Mouse (Mus musculus) neural tube, embryonic 12.5 days (tissue): ENCODE measurements around the gene Mogs. TPM values are rescaled to one million over a fixed set of nuclear protein-coding genes. Genes with fewer than 3 reads are reported as not detected.
"Not testable (repeated sequence)": the region's sequence is repeated elsewhere in the genome, so short reads cannot be mapped to it uniquely, and the experiment has no call there.

Experiments used
- ATAC-seq: fragments of 200-750 bp; cut with Nextera tagmentation; 2 replicates; pipeline ENCODE4 v1.8.0; 2017; ENCODE audit warnings: low read depth, mild to moderate bottlenecking, moderate TSS enrichment, moderate library complexity; ENCODE audit not compliant: low FRiP score
- H3K27ac ChIP-seq: fragments of 300-500 bp; sonication (generic); 2 replicates; pipeline ENCODE4 v1.5.1; 2016
- H3K27me3 ChIP-seq: fragments of 300-500 bp; sonication (generic); replicated peaks from 2 replicates; pipeline ENCODE4 v1.6.1; 2016; ENCODE audit warnings: mild to moderate bottlenecking
- H3K36me3 ChIP-seq: fragments of 300-500 bp; sonication (generic); 2 replicates; pipeline ENCODE4 v1.6.1; 2016; ENCODE audit warnings: mild to moderate bottlenecking
- H3K4me1 ChIP-seq: fragments of 300-500 bp; sonication (generic); 2 replicates; pipeline ENCODE4 v1.6.1; 2016
- H3K4me2 ChIP-seq: fragments of 300-500 bp; sonication (generic); replicated peaks from 2 replicates; pipeline ENCODE4 v1.6.1; 2016; ENCODE audit warnings: mild to moderate bottlenecking
- H3K4me3 ChIP-seq: fragments of 300-500 bp; sonication (generic); 2 replicates; pipeline ENCODE4 v1.5.1; 2016
- H3K9ac ChIP-seq: fragments of 300-500 bp; sonication (generic); 2 replicates; pipeline ENCODE4 v1.6.1; 2016; ENCODE audit warnings: mild to moderate bottlenecking
- H3K9me3 ChIP-seq: fragments of 300-500 bp; sonication (generic); 2 replicates; pipeline ENCODE4 v1.6.1; 2016; ENCODE audit warnings: mild to moderate bottlenecking
- WGBS: fragments of 180-500 bp; shearing (Covaris S2); methylation state at CpG from one replicate; pipeline ENCODE4 v1.1.7; 2016; 5-methylcytosine and 5-hydroxymethylcytosine counted together
- polyA plus RNA-seq: library from polyadenylated mRNA; unstranded; fragments of >200 nt; fragmentation: Nextera tagmentation; extraction: Ambion mirVana; gene quantifications from 2 replicates; pipeline ENCODE4 v1.2.1, GENCODE M21; 2016

Gene Mogs
- polyA plus RNA-seq, 1 experiment from 2014 or later = 39.4 TPM

DNA sequence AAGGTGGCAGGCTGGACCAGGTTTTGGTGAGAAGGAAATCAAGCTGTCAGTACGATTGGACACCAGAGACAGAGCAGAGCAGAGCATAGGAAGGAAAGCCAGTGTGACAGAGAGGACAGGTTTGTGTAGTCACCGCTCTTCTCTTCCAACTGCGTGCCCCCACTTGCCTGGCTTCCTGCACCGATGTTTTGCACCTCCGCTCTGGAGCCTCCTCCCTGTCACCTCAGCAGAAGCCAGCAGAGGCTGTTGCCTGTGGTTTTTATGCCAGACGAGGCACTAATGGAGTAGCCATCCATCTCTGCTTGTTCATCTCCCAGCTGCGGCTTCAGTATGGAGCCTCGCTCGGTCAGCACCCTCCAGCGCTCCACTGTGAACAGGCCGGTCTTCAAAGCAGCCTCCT lies 27.6 kb downstream of the Mogs start:
- peaks cover 12% of the 10 kb centered on the region for H3K36me3 ChIP-seq
- no peaks in the 10 kb centered on the region for H3K27me3 ChIP-seq
- no peak overlapping the region for H3K4me3 ChIP-seq
- H3K4me2 ChIP-seq = peak overlapping the region; percentile 73
- WGBS = 52% methylated on average over 11 of the region's 11 CpGs
- peaks cover 32% of the 10 kb centered on the region for H3K4me1 ChIP-seq
- H3K9ac ChIP-seq = no peak overlapping the region
- H3K27ac ChIP-seq = no peak overlapping the region
- no peaks in the 10 kb centered on the region for H3K9me3 ChIP-seq
- peak; percentile 15; the same call in 1 of the 2 replicates for ATAC-seq

DNA sequence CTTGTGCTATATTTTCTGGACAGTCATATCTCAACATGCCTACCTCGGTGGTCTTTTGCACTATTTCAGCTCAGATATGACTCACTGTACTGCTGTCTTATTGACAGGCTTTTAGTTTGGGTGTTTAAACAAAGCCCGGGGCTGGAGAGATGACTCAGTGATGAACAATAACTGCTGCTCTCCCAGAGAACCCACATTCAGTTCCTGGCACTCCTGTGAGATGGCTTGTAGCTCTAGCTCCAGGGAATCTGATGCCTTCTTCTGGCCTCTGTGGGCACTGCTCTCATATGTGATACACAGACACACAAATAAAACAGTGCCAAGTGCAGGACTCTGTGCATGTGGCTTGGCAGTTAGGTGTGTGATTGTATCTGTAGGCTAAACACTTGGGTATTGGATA lies 29.9 kb downstream of the Mogs start:
- H3K4me2 ChIP-seq = no peak overlapping the region
- no peak for ATAC-seq
- H3K4me3 ChIP-seq = no peak overlapping the region
- 85% methylated on average over 2 of the region's 2 CpGs for WGBS
- peaks cover 33% of the 10 kb centered on the region for H3K36me3 ChIP-seq
- H3K4me1 ChIP-seq = peaks cover 21% of the 10 kb centered on the region
- H3K27ac ChIP-seq = no peak overlapping the region
- no peak overlapping the region for H3K9ac ChIP-seq
- no peaks in the 10 kb centered on the region for H3K9me3 ChIP-seq
- no peaks in the 10 kb centered on the region for H3K27me3 ChIP-seq

DNA sequence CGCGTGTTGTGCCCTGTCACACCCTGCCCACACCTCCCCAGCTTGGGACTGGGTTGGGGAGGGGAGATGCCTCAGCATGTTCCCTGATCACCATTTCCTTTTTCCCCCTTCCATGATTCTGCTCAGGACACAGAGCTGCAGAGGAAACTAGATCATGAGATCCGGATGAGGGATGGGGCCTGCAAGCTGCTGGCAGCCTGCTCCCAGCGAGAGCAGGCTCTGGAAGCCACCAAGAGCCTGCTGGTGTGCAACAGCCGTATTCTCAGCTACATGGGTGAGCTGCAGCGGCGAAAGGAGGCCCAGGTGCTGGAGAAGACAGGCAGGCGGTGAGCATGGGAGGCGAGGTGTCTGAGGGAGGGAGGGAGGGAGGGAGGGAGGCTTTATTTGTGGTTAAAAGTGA lies 30.5 kb downstream of the Mogs start:
- peaks cover 39% of the 10 kb centered on the region for H3K36me3 ChIP-seq
- H3K9ac ChIP-seq = no peak overlapping the region
- no peak overlapping the region for H3K4me2 ChIP-seq
- no peak overlapping the region for H3K27ac ChIP-seq
- WGBS = 83% methylated on average over 9 of the region's 9 CpGs
- H3K27me3 ChIP-seq = no peaks in the 10 kb centered on the region
- no peaks in the 10 kb centered on the region for H3K9me3 ChIP-seq
- no peak for ATAC-seq
- H3K4me1 ChIP-seq = peaks cover 21% of the 10 kb centered on the region
- no peak overlapping the region for H3K4me3 ChIP-seq

DNA sequence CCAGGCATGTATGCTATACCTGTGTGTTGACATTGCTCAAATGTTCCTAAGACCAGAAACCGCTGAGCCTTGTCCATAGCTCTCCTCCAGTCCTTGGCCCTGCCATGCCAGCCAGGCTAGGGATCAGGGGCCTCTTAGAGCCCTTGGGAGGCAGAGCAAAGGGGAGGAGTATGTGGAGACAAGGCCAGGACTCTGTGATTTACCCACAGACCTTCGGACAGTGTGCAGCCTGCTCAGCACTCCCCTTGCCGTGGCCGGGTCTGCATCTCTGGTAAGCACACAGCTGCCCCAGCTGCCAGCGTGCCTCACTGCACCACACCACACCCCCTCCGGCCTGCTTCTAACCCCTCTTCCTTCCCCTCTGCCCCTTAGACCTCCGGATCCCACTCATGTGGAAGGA lies 32.0 kb downstream of the Mogs start:
- H3K27me3 ChIP-seq = no peaks in the 10 kb centered on the region
- 55% methylated on average over 7 of the region's 7 CpGs for WGBS
- ATAC-seq = no peak
- no peak overlapping the region for H3K4me3 ChIP-seq
- no peak overlapping the region for H3K27ac ChIP-seq
- no peak overlapping the region for H3K4me2 ChIP-seq
- peaks cover 53% of the 10 kb centered on the region for H3K36me3 ChIP-seq
- no peak overlapping the region for H3K9ac ChIP-seq
- H3K4me1 ChIP-seq = peaks cover 16% of the 10 kb centered on the region
- no peaks in the 10 kb centered on the region for H3K9me3 ChIP-seq

DNA sequence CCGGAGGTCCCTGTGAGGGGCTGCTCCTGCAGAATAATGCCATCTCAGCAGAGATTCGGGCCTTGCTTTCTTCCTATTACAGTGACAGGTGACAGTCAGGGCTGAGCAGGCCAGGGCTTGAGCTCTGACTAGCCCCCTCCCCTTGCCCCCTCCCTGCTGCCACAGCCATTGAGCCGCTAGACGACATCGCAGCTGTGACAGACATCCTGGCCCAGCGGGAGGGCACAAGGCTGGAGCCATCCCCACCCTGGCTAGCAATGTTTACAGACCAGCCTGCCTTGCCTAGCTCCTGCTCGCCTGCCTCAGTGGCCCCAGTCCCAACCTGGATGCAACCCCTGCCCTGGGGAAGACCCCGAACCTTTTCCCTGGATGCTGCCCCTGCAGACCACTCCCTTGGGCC lies 36.4 kb downstream of the Mogs start:
- Histone ChIP-seq H3K9me3 (no peaks in the 10 kb centered on the region), H3K27ac (no peak overlapping the region), H3K9ac (no peak overlapping the region), H3K36me3 (peaks cover 62% of the 10 kb centered on the region), H3K4me2 (peak overlapping the region; percentile 16; the same call in 1 of the 2 replicates), H3K27me3 (no peaks in the 10 kb centered on the region), H3K4me3 (no peak overlapping the region), H3K4me1 (peaks cover 23% of the 10 kb centered on the region)
- WGBS = 34% methylated on average over 8 of the region's 8 CpGs
- ATAC-seq = no peak

DNA sequence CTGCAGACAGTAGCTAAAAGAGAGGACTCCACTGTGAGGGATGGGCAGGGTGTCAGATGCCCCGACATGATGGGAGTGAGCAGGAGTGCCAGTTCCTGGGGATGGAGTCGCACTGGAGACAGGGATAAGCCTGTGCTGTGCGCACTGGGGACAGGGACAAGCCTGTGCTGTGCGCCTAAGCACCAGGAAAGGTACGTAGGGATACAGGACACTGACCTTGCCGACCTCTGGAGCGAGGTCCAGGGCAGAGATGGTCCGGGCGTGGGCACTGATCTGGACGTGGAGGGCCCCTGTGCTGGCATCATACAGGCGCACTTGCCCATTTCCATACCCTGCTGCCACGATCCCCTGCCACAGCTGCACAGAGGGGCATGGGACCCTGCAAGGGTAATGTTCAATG lies 37.7 kb downstream of the Mogs start:
- no peak for ATAC-seq
- Histone ChIP-seq H3K4me1 (peaks cover 23% of the 10 kb centered on the region), H3K4me3 (no peak overlapping the region), H3K9ac (no peak overlapping the region), H3K27ac (no peak overlapping the region), H3K9me3 (no peaks in the 10 kb centered on the region), H3K36me3 (peaks cover 49% of the 10 kb centered on the region), H3K27me3 (no peaks in the 10 kb centered on the region), H3K4me2 (no peak overlapping the region)
- 91% methylated on average over 12 of the region's 12 CpGs for WGBS

DNA sequence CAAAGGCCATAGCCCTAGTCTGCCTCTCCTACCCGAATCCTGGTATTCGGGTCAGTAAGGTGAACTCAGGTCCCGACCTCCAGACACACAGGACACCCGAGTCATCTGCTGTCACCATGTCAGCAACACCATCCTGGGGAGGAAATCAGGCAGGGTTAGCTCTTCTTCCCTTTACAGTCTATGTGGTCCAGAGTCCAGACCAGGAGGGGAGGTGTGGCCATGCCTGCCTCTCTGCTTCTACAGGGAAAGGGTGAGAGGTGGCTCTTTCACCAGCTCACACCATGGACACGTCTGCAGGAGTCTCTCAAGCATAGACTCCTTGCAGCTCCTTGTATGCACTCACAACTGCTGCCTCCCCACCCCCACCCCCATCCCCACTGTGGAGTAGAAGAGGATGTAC lies 38.2 kb downstream of the Mogs start:
- H3K4me2 ChIP-seq = no peak overlapping the region
- H3K36me3 ChIP-seq = peaks cover 46% of the 10 kb centered on the region
- WGBS = 74% methylated on average over 5 of the region's 5 CpGs
- H3K27ac ChIP-seq = no peak overlapping the region
- H3K9me3 ChIP-seq = no peaks in the 10 kb centered on the region
- peaks cover 23% of the 10 kb centered on the region for H3K4me1 ChIP-seq
- no peak overlapping the region for H3K4me3 ChIP-seq
- no peak for ATAC-seq
- H3K9ac ChIP-seq = no peak overlapping the region
- no peaks in the 10 kb centered on the region for H3K27me3 ChIP-seq

DNA sequence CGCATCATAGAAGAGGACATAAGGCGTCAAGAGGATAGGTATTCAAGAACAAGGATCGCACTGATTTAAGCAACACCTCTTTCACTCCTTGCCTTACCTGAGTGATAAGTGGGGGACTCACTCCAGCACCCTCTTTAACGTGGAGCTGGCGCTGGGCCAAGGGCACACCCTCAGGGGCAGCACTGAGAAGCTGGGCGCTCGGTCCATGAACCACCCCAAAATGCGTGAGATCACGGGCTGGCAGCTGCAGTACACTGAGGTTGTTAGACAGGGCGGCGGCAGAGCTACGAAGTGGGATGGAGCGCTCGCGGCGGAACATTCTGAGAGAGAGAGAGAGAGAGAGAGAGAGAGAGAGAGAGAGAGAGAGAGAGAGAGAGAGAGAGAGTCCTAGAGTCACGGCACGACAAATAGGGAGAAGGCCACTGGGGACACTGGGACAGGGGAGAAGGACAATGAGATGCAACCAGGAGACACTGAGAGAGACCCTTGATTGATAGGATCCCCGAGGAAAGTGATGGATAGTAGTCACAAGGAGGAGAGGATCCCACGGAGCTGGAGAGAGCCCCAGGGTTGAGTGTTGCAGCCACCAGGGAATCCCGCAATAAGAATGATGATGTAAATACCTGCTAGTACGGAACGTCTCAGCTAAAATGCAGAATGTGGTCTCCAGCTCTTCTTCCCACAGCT lies 40.4 kb downstream of the Mogs start:
- peaks cover 24% of the 10 kb centered on the region for H3K36me3 ChIP-seq
- peaks cover 8% of the 10 kb centered on the region for H3K27me3 ChIP-seq
- ATAC-seq = peak; percentile 68
- H3K9me3 ChIP-seq = no peaks in the 10 kb centered on the region
- peak overlapping the region; percentile 58 for H3K4me3 ChIP-seq
- H3K27ac ChIP-seq = no peak overlapping the region
- peak overlapping the region; percentile 86 for H3K4me2 ChIP-seq
- H3K4me1 ChIP-seq = peaks cover 23% of the 10 kb centered on the region
- WGBS = 7% methylated on average over 23 of the region's 23 CpGs
- H3K9ac ChIP-seq = peak overlapping the region; percentile 54

DNA sequence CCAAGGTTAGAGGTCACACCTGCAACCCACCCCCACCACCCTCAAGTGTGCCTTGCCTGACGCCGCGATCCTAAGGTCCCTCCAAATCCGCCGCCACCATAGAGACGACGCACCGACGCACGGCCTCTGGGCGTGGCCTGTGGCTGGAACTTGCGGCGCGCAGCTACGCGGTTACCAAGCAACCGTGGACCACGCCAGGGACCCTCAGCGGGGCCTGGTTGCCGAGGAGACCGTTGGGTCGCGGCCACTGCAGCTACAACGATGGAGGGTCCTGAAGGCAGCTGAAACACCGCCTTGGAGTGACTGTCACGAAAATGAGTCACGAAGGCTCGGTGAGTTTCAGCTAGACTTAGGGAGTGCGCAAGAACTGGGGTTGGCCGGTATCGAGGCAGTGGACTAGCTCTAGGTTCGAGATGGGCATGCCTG lies 41.0 kb downstream of the Mogs start, which contains the start of the genes Wdr54 and 1700003E16Rik:
Gene Wdr54 (minus strand): TSS at position 139 of the 426 bp plus-strand sequence.
Gene 1700003E16Rik (plus strand): TSS at position 146 of the 426 bp plus-strand sequence.
- Histone ChIP-seq H3K36me3 (peaks cover 19% of the 10 kb centered on the region), H3K9me3 (no peaks in the 10 kb centered on the region), H3K4me2 (peak within 1 kb of the TSS; percentile 86), H3K27ac (no peak within 1 kb of the TSS), H3K4me1 (peaks cover 23% of the 10 kb centered on the region), H3K4me3 (peak within 1 kb of the TSS; percentile 58), H3K9ac (peak within 1 kb of the TSS; percentile 54), H3K27me3 (peaks cover 14% of the 10 kb centered on the region)
- WGBS = under 1% methylated on average over 32 of the region's 32 CpGs
- ATAC-seq = peak; percentile 96

DNA sequence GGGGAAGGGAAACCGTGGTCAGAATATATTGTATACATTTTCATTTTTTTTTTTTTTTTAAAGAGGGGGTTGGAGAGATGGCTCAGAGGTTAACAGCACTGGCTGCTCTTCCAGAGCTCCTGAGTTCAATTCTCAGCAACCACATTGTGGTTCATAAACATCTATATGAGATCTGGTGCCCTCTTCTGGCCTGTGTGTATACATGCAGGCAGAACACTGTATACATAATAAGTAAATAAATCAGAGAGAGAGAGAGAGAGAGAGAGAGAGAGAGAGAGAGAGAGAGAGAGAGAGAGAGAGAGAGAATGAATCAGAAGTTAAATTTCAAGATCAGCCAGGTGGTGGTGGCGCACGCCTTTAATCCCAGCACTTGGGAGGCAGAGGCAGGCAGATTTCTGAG lies 44.2 kb downstream of the Mogs start:
- H3K4me3 ChIP-seq, H3K9me3 ChIP-seq, ATAC-seq, H3K4me2 ChIP-seq, H3K27ac ChIP-seq, H3K9ac ChIP-seq, H3K36me3 ChIP-seq: not testable (repeated sequence)
- 25% methylated on average over 3 of the region's 3 CpGs for WGBS
- Histone ChIP-seq H3K27me3 (peaks cover 29% of the 10 kb centered on the region), H3K4me1 (peaks cover 26% of the 10 kb centered on the region)

DNA sequence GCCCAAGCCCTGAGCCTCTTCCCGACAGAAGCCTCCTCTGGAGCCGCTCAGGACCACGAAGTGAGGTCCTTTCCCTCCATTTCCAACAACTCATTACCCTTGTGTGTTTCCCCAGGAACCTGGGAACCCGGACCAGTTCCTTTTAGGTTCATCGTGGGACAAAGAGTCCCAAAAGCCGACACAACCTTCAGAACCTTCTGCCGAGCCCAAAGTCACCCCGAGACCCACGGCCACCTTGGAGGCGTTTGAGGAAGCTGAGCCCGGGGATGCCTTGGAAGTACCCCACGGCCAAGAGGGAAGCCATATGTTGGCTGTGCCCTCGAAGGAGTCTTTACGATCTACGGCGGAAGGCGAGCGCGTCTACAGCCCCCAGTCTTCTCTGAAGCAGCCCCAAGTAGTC lies 46.1 kb downstream of the Mogs start:
- no peaks in the 10 kb centered on the region for H3K9me3 ChIP-seq
- 0 out of 2 replicates have a peak overlapping the region, but pooled peaks have one; percentile 33 for H3K9ac ChIP-seq
- 4% methylated on average over 19 of the region's 19 CpGs for WGBS
- peak overlapping the region; percentile 30 for H3K4me3 ChIP-seq
- peaks cover 29% of the 10 kb centered on the region for H3K27me3 ChIP-seq
- no peak overlapping the region for H3K27ac ChIP-seq
- no peak for ATAC-seq
- no peaks in the 10 kb centered on the region for H3K36me3 ChIP-seq
- peaks cover 20% of the 10 kb centered on the region for H3K4me1 ChIP-seq
- H3K4me2 ChIP-seq = peak overlapping the region; percentile 53

DNA sequence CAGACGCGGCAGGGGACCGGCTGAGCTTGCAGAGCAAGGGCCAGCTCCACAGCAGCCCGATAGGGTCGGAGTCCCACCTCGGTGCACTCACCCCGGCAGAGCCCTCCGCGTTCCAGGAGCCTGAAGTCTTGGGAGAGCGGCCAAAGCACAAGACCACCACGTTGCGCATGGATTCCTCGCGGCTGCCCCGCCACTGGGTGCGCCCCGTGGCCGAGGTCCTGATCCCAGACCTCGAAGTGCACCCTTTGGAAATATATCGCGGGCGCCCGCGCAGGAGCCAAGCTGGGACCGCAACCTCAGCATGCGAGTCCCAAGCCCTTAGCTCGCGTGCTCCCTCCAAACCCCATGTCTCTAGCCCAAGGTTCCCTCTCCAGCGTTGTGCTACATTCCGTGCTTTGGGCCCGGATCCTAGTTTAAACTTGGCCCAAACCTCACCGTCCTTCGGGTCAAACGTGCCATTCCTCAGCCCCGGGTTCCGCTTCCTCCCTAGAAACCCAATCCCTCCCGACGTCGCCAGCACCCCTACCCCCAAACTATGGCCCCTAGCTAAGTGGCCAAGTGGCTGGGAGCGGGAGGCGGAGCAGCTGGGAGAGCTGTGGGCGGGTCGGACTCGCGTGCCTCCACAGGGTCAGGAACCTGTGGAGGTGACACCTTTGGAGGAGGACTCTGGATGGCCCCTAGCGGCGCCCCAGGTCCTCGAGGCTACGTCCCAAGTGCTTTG lies 46.8 kb downstream of the Mogs start:
- no peak overlapping the region for H3K27ac ChIP-seq
- H3K9me3 ChIP-seq = no peaks in the 10 kb centered on the region
- under 1% methylated on average over 49 of the region's 49 CpGs for WGBS

More for the DNA sequence above, 46.8 kb downstream of the Mogs start:
- Histone ChIP-seq H3K27me3 (peaks cover 29% of the 10 kb centered on the region), H3K36me3 (no peaks in the 10 kb centered on the region), H3K4me3 (peak overlapping the region; percentile 30), H3K4me1 (peaks cover 24% of the 10 kb centered on the region), H3K4me2 (peak overlapping the region; percentile 53), H3K9ac (0 out of 2 replicates have a peak overlapping the region, but pooled peaks have one; percentile 33)
- no peak for ATAC-seq
